9 mouse cellular contexts compared by ENCODE assay signal in the genomic region with DNA sequence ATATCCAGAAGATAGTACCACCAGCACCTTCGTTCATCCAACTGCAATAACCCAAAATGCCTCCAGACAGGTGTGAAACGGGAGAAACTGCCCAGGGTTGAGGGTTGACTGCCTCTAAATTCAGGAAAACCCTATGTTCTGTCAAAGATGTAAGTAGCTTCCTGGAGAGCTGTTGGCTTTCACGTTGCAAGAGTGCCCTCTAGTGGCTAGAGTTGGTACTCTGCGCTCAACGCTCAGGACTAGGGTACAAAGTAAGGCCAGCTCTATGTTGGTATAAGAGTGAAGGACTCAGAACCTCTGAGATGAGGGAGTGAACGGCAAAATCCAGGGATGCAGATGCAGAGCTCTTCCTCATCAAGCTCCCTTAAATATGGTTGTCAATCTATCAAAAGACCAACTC. TPM values are rescaled to one million over a fixed set of nuclear protein-coding genes. Genes with fewer than 3 reads are reported as not detected.
A peak's percentile ranks its signal among the peaks of the same experiment; 100 is the strongest.
DNase-seq lines count a peak whose midpoint lies in the region; ATAC-seq and TF ChIP-seq lines count a peak whose summit lies in the region.
"Had no signal": no experiment of that assay in that cellular context is flagged by ENCODE, and none has a peak within 500 bp of the region (broad histone marks: within the 10 kb centered on the region; RNA-seq: fewer than 3 reads in every experiment).

No protein-coding gene starts in this region.

- no peaks in the 10 kb centered on the region for H3K9me3 ChIP-seq in hindbrain, embryonic 14.5 days (ENCODE audit: control insufficient read depth, low read length)
- no peaks in the 10 kb centered on the region for H3K9me3 ChIP-seq in hindbrain, embryonic 16.5 days (ENCODE audit: control insufficient read depth, low read length)
- no peaks in the 10 kb centered on the region for H3K9me3 ChIP-seq in neural tube, embryonic 11.5 days (ENCODE audit: control insufficient read depth, low read length)
- H3K9me3 ChIP-seq: embryonic facial prominence, embryonic 15.5 days had no signal

- DNase-seq in hindbrain, embryonic 14.5 days (ENCODE audit: low spot score), result peak; percentile 97
- DNase-seq in brain, embryonic 14.5 days (ENCODE audit: low read depth), result peak; percentile 90
- peak; percentile 34 for DNase-seq in fibroblast of lung, adult 2 months (ENCODE audit: low read depth)
- peak; percentile 94 to 96 for DNase-seq in left cerebral cortex, postnatal 14 days (ENCODE audit: low spot score in 2 of 2)
- DNase-seq in neural tube, embryonic 11.5 days (ENCODE audit: low spot score), result peak; percentile 86
- peak; percentile 62 for DNase-seq in testis, postnatal 14 days (ENCODE audit: low spot score)

- peak; percentile 95 for TF ChIP-seq CTCF in brain, embryonic 14.5 days (IDR thresholded peaks at IDR 0.05; ENCODE audit: borderline replicate concordance, extremely low read depth, insufficient read depth, insufficient read length)

- no peak overlapping the region for H3K4me3 ChIP-seq in hindbrain, embryonic 14.5 days (replicated peaks; ENCODE audit: low read length)
- H3K4me3 ChIP-seq in hindbrain, embryonic 16.5 days (ENCODE audit: low read length), result no peak overlapping the region
- H3K4me3 ChIP-seq in neural tube, embryonic 11.5 days (ENCODE audit: low read depth, low read length), result no peak overlapping the region
- H3K4me3 ChIP-seq: embryonic facial prominence, embryonic 15.5 days had no signal

- no peak overlapping the region for H3K9ac ChIP-seq in hindbrain, embryonic 14.5 days
- H3K9ac ChIP-seq in hindbrain, embryonic 16.5 days (ENCODE audit: low read depth, low read length), result no peak overlapping the region
- no peak overlapping the region for H3K9ac ChIP-seq in neural tube, embryonic 11.5 days (ENCODE audit: low read length)
- H3K9ac ChIP-seq: embryonic facial prominence, embryonic 15.5 days had no signal

- H3K36me3 ChIP-seq in hindbrain, embryonic 14.5 days (replicated peaks; ENCODE audit: control insufficient read depth, insufficient read depth), result no peaks in the 10 kb centered on the region
- no peaks in the 10 kb centered on the region for H3K36me3 ChIP-seq in hindbrain, embryonic 16.5 days (ENCODE audit: control insufficient read depth, insufficient read depth, low read length)
- no peaks in the 10 kb centered on the region for H3K36me3 ChIP-seq in neural tube, embryonic 11.5 days (ENCODE audit: control insufficient read depth, insufficient read depth, low read length)
- H3K36me3 ChIP-seq: embryonic facial prominence, embryonic 15.5 days had no signal

- H3K4me2 ChIP-seq in hindbrain, embryonic 14.5 days (replicated peaks), result no peak overlapping the region
- no peak overlapping the region for H3K4me2 ChIP-seq in hindbrain, embryonic 16.5 days (ENCODE audit: low read length)
- no peak overlapping the region for H3K4me2 ChIP-seq in neural tube, embryonic 11.5 days (ENCODE audit: low read depth)
- H3K4me2 ChIP-seq: embryonic facial prominence, embryonic 15.5 days had no signal

- intact Hi-C loops in left cerebral cortex, postnatal 14 days (cut with DNase I), result loop anchor here (1.0 to 2.0 kb wide), 3 partner anchors 54 to 532 kb away; no protein-coding TSS in a partner anchor

- H3K4me1 ChIP-seq in hindbrain, embryonic 14.5 days (replicated peaks; ENCODE audit: control insufficient read depth, insufficient read depth, low read length), result peaks cover 6% of the 10 kb centered on the region; the same call in 1 of the 2 replicates
- peaks cover 10% of the 10 kb centered on the region; the same call in 1 of the 2 replicates for H3K4me1 ChIP-seq in hindbrain, embryonic 16.5 days (ENCODE audit: control insufficient read depth, insufficient read depth, low read depth, low read length)
- H3K4me1 ChIP-seq in neural tube, embryonic 11.5 days (ENCODE audit: control insufficient read depth, insufficient read depth, low read length), result peaks cover 7% of the 10 kb centered on the region

- no peak overlapping the region for H3K27ac ChIP-seq in hindbrain, embryonic 14.5 days
- H3K27ac ChIP-seq in hindbrain, embryonic 16.5 days (ENCODE audit: low read depth, low read length), result no peak overlapping the region
- no peak overlapping the region for H3K27ac ChIP-seq in neural tube, embryonic 11.5 days (ENCODE audit: low read depth, low read length)
- H3K27ac ChIP-seq: embryonic facial prominence, embryonic 15.5 days had no signal

- WGBS in hindbrain, embryonic 14.5 days, result 4% methylated on average over 6 of the region's 6 CpGs
- WGBS in hindbrain, embryonic 16.5 days, result 4% methylated on average over 6 of the region's 6 CpGs
- 4% methylated on average over 6 of the region's 6 CpGs for WGBS in neural tube, embryonic 11.5 days

- H3K27me3 ChIP-seq in hindbrain, embryonic 14.5 days (ENCODE audit: control insufficient read depth, insufficient read depth, low read length), result no peaks in the 10 kb centered on the region
- no peaks in the 10 kb centered on the region for H3K27me3 ChIP-seq in hindbrain, embryonic 16.5 days (replicated peaks; ENCODE audit: control insufficient read depth, insufficient read depth, low read length)
- H3K27me3 ChIP-seq in neural tube, embryonic 11.5 days (ENCODE audit: control insufficient read depth, insufficient read depth, low read length), result no peaks in the 10 kb centered on the region
- H3K27me3 ChIP-seq: embryonic facial prominence, embryonic 15.5 days had no signal

- ATAC-seq in hindbrain, embryonic 14.5 days (ENCODE audit: low FRiP score), result no peak
- ATAC-seq in hindbrain, embryonic 16.5 days, result no peak
- ATAC-seq in inflammation-experienced regulatory T-cells, adult 6 months, result peak; percentile 63
- ATAC-seq in neural tube, embryonic 11.5 days (ENCODE audit: insufficient read depth, low FRiP score, low TSS enrichment), result no peak

- TF ChIP-seq POLR2A in brain, embryonic 14.5 days (IDR thresholded peaks at IDR 0.05; ENCODE audit: borderline replicate concordance, extremely low read depth, insufficient read depth, insufficient read length, poor library complexity, severe bottlenecking), result no peak

RNA-seq across cellular contexts. Expression of a gene that starts 37.2 kb away (rescaled TPM):
- 7.0 and 7.1 TPM in 2 replicates for polyA plus RNA-seq in hindbrain, embryonic 14.5 days (2014; fragmentation: Nextera tagmentation; extraction: Ambion mirVana)
- polyA plus RNA-seq in hindbrain, embryonic 16.5 days (2015; fragmentation: Nextera tagmentation; extraction: Ambion mirVana), result 9.2 and 10.3 TPM in 2 replicates
- polyA plus RNA-seq in brain, embryonic 14.5 days (2012; rRNA removed), result 11.6 and 12.0 TPM in 2 replicates
- 10 to 100 TPM; 13.5 to 22.5 (median 19.3) TPM for polyA plus RNA-seq in inflammation-experienced regulatory T-cells, adult 6 months (2017; shearing (Covaris generic))
- total RNA-seq in left cerebral cortex, postnatal 14 days (2021), result 10 to 100 TPM; 16.8 to 18.7 TPM
- polyA plus RNA-seq in neural tube, embryonic 11.5 days (2014; fragmentation: Nextera tagmentation; extraction: Ambion mirVana), result 7.8 and 8.6 TPM in 2 replicates

RNA-seq across cellular contexts. Expression of a gene that starts 55.0 kb away (rescaled TPM):
- 27.0 and 28.0 TPM in 2 replicates for polyA plus RNA-seq in hindbrain, embryonic 14.5 days (2014; fragmentation: Nextera tagmentation; extraction: Ambion mirVana)
- 20.9 and 23.3 TPM in 2 replicates for polyA plus RNA-seq in hindbrain, embryonic 16.5 days (2015; fragmentation: Nextera tagmentation; extraction: Ambion mirVana)
- polyA plus RNA-seq in brain, embryonic 14.5 days (2012; rRNA removed), result 40.4 and 44.5 TPM in 2 replicates
- polyA plus RNA-seq in inflammation-experienced regulatory T-cells, adult 6 months (2017; shearing (Covaris generic)), result 1 to 10 TPM; 2.0 to 4.4 (median 4.0) TPM
- 10 to 100 TPM; 53.5 to 53.8 TPM for total RNA-seq in left cerebral cortex, postnatal 14 days (2021)
- 18.3 and 22.0 TPM in 2 replicates for polyA plus RNA-seq in neural tube, embryonic 11.5 days (2014; fragmentation: Nextera tagmentation; extraction: Ambion mirVana)

Comparison
In these comparisons a context has a peak if more than half of its experiments do, and no peak if none do; other contexts are left out.
1. DNase-seq: peak in every context shown above with its lines; median percentile 97 in hindbrain, embryonic 14.5 days; 95 in left cerebral cortex, postnatal 14 days; 90 in brain, embryonic 14.5 days; 86 in neural tube, embryonic 11.5 days; 62 in testis, postnatal 14 days; 34 in fibroblast of lung, adult 2 months.